Mouse (Mus musculus) frontal cortex, postnatal 10 days (tissue): ENCODE data around the gene Mapk8ip3.
A peak's percentile ranks its signal among the peaks of the same experiment; 100 is the strongest.

ENCODE experiments used
- DNase-seq, 2 experiments: peaks; one replicate each; pipeline ENCODE4 v3.0.0; 2022; ENCODE audit warnings: low spot score in 2 of 2, mixed read lengths in 1 of 2

Gene Mapk8ip3

DNA sequence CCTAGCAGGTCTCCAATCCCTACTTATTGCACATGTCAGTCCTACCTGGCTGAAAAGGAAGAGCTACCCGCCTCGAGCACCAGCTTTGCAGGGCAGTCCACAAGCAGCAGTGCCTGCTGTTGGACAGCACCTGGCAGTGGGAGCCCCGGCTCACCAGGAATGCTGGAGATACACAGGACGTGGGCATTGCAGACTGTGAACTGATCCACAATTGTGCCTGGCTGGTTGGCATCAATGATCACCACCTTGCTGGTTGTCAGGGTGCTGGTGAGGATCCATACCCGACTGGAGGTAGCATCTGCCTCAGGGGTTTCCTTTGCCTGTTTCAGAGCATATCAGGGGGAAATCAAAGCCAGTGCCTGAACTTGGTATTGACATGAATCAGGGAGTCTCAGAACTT is 34.7 kb downstream of the Mapk8ip3 start:
- DNase-seq, result no peak

DNA sequence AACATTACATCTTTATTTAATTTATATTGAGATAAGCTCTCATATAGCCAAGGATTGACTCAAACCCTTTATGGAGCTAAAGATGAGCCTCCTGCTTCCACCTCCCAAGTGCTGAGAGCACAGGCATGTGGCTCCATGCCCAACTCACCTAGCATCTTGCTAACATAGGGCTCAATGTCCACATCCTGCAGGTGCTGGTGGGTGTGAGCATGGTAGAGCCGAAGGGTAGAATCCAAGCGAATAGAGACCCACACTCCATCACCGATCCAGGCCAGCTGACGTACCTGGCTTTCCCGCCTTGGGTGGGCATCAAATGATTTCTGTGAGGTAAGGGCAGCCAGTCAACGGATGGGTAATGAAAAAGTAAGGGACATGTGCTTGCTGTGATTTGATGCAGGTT is 36.8 kb downstream of the Mapk8ip3 start:
- DNase-seq, result no peak

DNA sequence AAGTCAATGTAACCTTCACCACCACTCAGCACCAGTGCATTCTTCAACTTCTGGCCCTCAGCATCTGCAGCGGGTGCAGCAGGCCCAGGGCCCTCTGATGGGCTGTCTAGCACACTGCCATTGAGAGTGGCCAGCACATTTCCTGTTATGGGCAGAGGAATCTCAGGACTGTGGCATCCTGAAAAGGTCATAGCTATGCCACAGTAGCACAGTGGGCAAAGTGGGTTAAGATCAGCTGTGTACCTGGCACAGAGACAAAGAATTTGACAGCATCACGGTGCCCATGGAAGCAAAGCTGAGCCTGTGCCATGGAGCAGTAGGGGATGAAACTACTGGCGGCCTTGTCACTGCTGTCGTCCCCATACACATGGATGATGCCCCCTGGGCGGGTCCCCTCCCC is 37.6 kb downstream of the Mapk8ip3 start:
- DNase-seq, result no peak

GRCm38 (mm10) chr17:24898041-24898854 is 38.5 kb downstream of the Mapk8ip3 start:
- no peak for DNase-seq

DNA sequence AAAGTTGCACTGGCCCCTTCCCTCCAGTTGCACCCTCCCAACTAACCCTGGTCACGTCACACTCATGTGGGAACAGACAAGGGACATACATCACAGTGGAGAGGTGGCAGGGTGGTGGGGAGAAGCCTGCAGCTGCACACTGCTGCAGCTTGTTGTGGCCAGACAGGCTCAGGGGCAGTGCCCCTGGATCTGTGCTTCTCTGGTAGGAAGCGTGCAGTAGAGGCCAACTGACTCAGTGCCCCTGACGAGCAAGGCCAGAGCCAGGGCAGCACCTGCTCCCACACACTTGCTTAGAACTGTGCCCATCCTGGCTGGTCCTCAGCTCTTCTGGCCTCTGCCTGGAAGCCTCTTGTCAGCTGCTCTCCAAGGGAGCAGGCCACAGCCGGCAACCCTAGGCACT is 39.2 kb downstream of the Mapk8ip3 start:
- peak in 1 of 2 experiments; percentile 18 for DNase-seq

DNA sequence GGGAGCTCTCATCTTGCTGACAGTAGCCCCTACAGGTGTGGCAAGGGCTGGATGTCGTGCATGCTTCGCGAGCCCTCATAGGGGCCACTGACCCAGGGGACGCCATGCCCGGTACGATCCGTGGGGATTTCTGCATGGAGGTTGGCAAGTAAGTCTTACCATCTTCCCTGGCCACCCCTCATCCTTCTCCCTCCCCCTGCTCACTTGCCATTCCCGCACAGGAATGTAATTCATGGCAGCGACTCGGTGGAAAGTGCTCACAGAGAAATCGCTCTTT is 39.8 kb downstream of the Mapk8ip3 start:
- no peak for DNase-seq

- DNase-seq, result peak in 1 of 2 experiments; percentile 74
These were observed 40.4 kb downstream of the Mapk8ip3 start, which contains the start of gene Nme3 for GRCm38 (mm10) chr17:24896241-24896992. TSS of gene Nme3 (plus strand) at chr17:24896500.

DNA sequence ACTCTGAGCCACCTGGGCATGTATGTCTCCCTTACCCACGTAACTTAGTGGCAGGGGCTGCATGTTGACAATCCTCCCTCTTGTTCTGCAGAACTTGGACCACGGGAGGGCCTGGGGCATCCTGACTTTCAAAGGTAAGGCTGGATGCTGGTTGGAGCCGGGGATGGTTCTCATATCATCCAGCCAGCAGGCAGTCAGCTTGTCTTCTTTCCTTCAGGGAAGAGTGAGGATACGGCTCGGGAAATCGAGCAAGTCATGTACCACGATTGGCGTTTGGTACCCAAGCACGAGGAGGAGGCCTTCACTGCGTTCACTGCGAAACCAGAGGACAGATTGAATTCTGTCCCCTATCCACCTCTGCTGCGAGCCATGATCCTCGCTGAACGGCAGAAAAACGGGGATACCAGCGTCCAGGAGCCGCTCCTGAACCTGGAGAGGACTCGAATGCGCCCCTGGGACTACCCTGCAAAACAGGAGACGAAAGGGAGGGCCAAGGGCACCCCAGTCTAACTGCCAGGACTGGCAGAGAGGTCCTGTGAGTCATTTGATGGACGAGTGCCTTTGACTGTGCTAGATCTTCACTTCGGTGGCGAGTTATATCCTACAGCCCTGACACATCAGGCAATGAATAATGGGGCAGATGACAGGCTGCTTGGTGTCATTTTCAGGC is 41.1 kb downstream of the Mapk8ip3 start:
- DNase-seq, result no peak

- peak; percentile 76 to 81 for DNase-seq
These were observed 41.7 kb downstream of the Mapk8ip3 start, which contains the start of the genes Eme2 and Mrps34 for GRCm38 (mm10) chr17:24894995-24895547. TSS of gene Eme2 (minus strand) at chr17:24895087. TSS of gene Mrps34 (plus strand) at chr17:24895116.

DNA sequence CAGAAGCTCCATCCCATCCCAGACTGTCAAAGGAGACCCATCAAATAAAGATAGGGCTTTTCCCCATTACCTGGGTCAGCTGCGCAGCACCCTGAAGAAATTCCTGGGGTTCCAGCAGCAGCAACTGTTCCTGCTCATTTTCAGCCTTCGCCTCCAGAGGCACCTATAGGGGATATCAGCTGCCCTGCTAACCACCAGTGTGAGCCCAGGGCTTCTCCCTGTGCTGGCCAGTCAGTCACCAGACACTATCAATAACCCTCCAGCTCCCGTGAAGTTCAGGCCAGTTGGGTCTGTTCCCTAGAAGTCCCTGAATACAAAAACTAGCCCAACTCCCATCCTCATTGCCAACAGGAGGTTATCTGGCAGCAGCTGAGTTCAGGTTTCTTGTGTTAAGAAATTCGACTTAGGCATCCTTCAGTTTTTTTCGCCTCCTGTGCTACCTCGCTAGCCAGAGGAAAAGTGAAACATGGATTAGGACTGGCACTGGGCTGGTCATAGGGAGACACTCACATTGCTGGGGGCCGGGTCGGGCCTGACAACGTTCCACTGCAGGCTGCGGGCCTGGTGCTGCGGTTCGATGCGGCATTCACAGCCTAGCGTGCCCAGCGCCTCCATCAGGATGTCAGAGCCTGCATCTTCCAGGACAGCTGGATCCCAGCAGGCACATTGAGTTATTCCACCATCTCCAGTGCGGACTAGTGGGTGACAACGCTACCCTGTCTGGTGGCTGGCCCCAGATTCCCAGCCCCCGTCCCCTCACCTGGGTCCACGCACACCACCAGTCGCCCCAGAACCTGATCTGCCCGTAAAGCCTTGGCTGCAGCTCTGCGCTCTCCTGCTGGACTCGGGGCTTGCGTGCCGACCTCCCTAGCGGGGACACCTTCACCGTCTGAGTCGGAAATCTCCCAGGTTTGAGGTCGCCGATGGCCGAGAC is 42.4 kb downstream of the Mapk8ip3 start:
- DNase-seq, result no peak

DNA sequence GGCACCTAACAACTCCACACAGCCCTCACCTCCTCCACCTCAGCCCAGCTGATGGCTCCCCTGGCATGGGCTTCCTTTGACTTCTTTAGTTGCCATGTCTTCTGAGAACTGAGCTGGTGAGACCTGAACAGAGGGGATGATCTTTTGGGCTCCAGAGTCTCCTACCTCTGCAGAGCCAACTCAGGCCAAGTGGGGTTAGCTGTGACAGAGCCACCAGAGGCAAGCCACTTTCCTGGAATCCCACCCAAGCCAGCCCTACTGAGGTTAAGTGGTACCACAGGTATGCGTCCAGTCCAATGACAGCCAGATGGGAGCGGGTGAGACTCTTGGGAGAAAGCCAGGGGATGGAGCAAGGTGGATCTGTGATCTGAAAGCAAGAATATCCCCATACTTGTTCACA is 43.5 kb downstream of the Mapk8ip3 start:
- DNase-seq, result no peak

DNA sequence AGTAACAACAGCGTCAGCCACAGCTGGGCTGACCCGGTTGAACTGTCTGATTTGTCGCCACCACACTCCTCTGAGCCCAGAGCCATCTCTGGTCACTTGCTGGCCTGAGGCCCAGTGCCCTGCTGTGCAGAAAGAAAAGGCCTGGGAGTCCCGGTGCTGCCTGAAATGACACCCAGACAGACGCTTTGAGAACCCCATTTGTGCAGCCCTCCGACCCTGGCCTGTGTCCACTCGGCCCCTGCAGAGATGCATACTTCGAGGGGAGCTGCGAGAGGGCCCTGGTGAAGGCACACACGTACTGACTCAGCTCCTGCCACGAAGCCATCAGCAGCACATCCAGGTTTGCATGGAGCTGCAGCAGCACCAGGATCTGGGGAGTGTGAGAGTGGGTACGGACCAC is 44.0 kb downstream of the Mapk8ip3 start:
- DNase-seq, result no peak

GRCm38 (mm10) chr17:24891321-24891720 is 45.5 kb downstream of the Mapk8ip3 start:
- no peak for DNase-seq

DNA sequence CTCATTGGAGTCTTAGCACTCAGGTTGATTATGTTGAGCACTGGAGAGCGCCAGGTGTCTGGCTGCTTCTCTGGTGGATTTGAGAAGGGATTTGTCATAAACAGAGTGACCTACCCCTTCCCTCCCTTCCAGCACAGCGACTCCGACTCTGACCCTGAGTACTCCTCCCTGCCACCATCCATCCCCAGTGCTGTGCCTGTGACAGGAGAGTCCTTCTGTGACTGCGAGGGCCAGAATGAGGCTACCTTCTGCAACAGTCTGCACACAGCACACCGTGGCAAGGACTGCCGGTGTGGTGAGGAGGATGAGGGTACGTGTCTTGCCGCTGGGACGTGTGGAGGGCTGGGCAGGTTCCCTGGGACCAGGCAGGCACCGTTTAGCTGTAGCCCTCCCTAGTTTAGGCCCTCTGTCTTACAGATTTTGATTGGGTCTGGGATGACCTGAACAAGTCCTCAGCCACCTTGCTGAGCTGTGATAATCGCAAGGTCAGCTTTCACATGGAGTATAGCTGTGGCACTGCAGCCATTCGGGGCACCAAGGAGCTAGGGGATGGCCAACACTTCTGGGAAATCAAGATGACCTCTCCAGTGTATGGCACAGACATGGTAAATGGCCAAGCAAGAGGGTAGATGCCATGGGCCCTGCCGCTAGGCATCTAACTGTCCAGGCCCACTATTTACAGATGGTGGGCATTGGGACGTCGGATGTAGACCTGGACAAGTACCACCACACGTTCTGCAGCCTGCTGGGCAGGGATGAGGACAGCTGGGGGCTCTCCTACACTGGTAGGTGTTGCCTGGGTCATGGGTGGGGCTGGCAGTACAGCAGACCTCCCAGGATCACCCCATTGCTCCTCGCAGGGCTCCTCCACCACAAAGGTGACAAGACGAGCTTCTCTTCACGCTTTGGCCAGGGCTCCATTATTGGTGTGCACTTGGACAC is 46.4 kb downstream of the Mapk8ip3 start:
- DNase-seq, result no peak

DNA sequence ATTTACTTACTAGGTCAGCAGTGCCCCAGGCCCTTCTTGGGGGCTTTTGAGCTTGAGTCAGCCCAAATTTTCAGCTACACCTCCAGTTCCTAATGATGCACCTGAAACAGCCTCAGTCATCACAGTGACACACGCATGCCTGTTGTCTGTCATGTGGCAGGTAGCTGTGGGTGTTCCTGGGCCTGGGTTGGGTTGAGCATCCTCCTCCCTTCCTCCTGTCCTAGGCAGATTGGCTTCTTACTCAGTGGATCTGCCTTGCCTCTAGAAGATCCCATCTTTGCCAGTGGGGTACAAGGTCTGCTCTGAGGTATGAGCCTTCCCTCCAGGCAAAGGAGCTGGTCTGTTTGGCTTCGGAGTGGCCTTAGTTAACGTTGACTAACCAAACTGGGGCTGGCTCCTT is 47.9 kb downstream of the Mapk8ip3 start:
- no peak for DNase-seq

DNA sequence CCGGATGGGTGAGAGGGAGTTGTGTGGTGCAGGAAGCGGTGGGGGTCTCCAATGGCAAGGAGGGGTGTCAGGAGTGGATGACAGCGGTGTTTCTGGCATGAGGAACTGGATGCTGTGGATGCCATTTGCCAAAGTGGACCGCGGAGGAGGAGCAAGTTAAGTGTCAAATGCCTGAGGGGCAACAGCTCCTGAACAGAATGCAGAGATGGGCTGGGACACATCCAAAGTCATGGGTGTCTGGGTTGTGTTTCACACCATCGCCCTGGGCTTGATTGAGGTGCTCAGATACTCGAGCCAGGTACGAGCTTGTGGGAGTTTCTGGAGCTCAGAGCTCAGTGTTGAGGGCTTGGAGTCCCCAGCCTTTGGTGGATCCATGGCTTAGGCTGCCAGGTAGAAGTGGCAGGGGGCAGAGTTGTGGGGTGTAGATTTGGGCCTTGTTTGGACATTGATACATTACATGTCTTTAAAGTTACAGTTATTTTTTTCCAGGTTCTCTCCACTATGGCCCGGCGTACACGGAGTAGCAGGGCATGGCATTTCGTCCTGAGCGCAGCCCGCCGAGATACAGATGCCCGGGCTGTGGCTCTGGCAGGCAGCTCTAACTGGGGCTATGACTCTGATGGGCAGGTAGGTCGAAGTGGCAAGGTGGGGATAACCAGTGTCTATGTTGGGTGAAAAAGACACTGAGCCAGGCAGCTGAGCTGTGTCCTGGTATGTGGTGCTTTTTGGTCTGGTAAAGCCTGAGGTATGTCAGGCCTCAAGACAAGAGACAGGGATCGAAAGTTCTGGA is 49.3 kb downstream of the Mapk8ip3 start:
- DNase-seq, result no peak

DNA sequence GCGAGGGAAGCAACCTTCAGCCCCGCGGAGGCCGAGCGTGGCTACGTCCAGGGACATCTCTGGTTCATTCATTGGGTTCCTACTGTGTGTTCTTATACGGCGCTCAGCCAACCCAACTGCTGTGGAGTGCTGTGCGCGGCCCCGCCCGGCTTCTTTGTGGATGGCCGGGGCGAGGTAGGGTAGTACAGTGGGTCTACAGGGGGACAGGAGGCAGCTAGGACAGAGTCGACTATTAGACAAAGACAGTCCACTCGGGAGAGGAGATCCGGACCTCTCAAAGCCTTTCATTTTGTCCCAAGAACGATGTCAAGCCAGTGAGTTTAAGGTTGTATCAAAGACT is 49.9 kb downstream of the Mapk8ip3 start:
- no peak for DNase-seq

DNA sequence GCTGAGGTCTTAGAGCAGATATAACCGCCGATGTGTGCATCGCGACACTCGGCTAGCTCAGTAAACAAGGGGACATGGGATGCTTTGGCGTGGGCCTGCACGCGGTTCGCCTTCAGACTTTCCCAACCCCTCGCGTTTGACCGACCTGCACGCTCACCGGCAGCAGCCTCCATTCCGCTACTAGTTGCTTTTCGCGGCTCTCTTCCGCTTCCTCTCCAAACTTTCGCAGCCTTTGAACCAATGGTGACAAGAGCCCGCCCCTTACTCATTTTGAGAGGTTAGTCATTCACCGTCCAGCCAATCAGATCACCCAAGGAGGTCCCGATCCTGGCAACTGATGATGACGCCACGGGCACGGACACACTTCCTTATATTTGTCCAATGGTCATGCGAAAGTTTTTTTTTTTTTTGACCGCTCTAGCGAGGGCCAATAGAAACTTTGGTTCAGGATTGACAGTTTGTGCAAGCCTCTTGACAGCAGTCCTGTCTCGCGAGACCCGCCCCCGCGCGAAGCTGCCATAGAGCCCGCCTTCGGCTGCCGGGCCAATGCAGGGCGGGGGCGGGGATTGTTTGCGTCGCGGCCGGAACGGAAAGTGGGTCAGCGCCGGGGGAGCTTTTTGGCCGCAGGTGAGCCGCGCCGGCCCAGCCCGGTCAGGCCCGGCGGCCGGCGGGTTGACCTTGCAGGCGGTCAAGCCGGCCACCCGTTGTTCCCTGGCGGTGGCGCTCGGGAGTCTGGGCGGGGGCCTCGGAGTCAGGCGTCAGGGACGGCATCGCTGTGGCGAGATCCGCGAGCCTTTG is 50.4 kb downstream of the Mapk8ip3 start, which contains the start of the genes Nubp2 and Spsb3:
Gene Nubp2 (minus strand): TSS at position 216 of the 798 bp plus-strand sequence.
Gene Spsb3 (plus strand): TSS at position 510 of the 798 bp plus-strand sequence.
- peak; percentile 97 to 99 for DNase-seq
